Mouse (Mus musculus): ENCODE results near the gene Cdc42se2.

GRCm38 (mm10) chr11:54710512-54711293, 76.8 kb downstream of the Cdc42se2 start:
- TF ChIP-seq EP300 (optimal IDR thresholded peaks at IDR 0.05) (no peak), CTCF (IDR thresholded peaks at IDR 0.05; ENCODE audit: low read depth) (no peak)

Measured in stomach, postnatal 0 days (tissue).